Mouse (Mus musculus) midbrain, embryonic 16.5 days (tissue): ENCODE results near the gene Cyth1. TPM values are rescaled to one million over a fixed set of nuclear protein-coding genes. Genes with fewer than 3 reads are reported as not detected.

Source experiments
- ATAC-seq: fragments of 200-750 bp; cut with Nextera tagmentation; 2 replicates; pipeline ENCODE4 v1.8.0; 2017; ENCODE audit warnings: moderate TSS enrichment
- H3K27ac ChIP-seq: fragments of 300-500 bp; sonication (generic); 2 replicates; pipeline ENCODE4 v1.5.1; 2014; ENCODE audit warnings: mild to moderate bottlenecking, low read length, mixed read lengths
- H3K27me3 ChIP-seq: fragments of 300-500 bp; sonication (generic); 2 replicates; pipeline ENCODE4 v1.6.1; 2014; ENCODE audit warnings: low read depth, low read length, mixed read lengths; ENCODE audit not compliant: control insufficient read depth, insufficient read depth
- H3K36me3 ChIP-seq: fragments of 300-500 bp; sonication (generic); 2 replicates; pipeline ENCODE4 v1.6.1; 2014; ENCODE audit warnings: mild to moderate bottlenecking, low read length, moderate library complexity, mixed read lengths; ENCODE audit not compliant: control insufficient read depth, insufficient read depth
- H3K4me1 ChIP-seq: fragments of 300-500 bp; sonication (generic); 2 replicates; pipeline ENCODE4 v1.6.1; 2014; ENCODE audit warnings: mild to moderate bottlenecking, low read length, mixed read lengths; ENCODE audit not compliant: control insufficient read depth, insufficient read depth
- H3K4me2 ChIP-seq: fragments of 300-500 bp; sonication (generic); 2 replicates; pipeline ENCODE4 v1.6.1; 2014; ENCODE audit warnings: mild to moderate bottlenecking, low read length, mixed read lengths
- H3K4me3 ChIP-seq: fragments of 300-500 bp; sonication (generic); 2 replicates; pipeline ENCODE4 v1.5.1; 2014; ENCODE audit warnings: low read depth, mild to moderate bottlenecking, low read length, moderate library complexity, mixed read lengths
- H3K9ac ChIP-seq: fragments of 300-500 bp; sonication (generic); 2 replicates; pipeline ENCODE4 v1.6.1; 2014; ENCODE audit warnings: low read depth, low read length, mixed read lengths
- H3K9me3 ChIP-seq: fragments of 300-500 bp; sonication (generic); replicated peaks from 2 replicates; pipeline ENCODE4 v1.6.1; 2014; ENCODE audit warnings: mild to moderate bottlenecking, low read length, mixed read lengths; ENCODE audit not compliant: control insufficient read depth, poor library complexity, severe bottlenecking
- WGBS: fragments of 180-500 bp; shearing (Covaris S2); extraction: QIAGEN DNeasy Blood & Tissue Kit; methylation state at CpG from one replicate; pipeline ENCODE4 v1.1.7; 2014; 5-methylcytosine and 5-hydroxymethylcytosine counted together
- polyA plus RNA-seq: library from polyadenylated mRNA; unstranded; fragments of >200 nt; fragmentation: Nextera tagmentation; extraction: Ambion mirVana; gene quantifications from 2 replicates; pipeline ENCODE4 v1.2.1, GENCODE M21; 2015

Cyth1 gene
- polyA plus RNA-seq, 1 experiment from 2014 or later = 26.7 TPM

DNA sequence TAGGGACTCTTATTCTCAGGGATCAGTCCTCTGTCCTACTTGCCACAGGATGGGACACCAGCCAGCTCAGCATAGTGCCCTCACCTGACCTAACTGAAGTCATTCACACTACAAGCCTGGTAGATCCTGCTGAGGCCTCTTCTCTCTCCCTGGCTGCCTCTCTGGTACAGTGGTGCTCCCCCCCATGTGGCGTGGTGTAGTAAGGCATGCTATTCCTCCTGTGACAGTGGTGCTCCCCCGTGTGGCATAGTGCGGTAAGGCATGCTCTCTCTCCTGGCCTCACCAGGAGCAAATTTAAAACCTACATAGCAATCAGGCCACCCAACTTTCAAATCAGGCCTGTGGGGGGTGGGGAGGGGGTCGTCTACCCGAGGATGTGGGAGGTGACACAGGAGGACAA is 144.4 kb downstream of the Cyth1 start:
- WGBS = 9% methylated on average over 5 of the region's 5 CpGs
- no peak for ATAC-seq

DNA sequence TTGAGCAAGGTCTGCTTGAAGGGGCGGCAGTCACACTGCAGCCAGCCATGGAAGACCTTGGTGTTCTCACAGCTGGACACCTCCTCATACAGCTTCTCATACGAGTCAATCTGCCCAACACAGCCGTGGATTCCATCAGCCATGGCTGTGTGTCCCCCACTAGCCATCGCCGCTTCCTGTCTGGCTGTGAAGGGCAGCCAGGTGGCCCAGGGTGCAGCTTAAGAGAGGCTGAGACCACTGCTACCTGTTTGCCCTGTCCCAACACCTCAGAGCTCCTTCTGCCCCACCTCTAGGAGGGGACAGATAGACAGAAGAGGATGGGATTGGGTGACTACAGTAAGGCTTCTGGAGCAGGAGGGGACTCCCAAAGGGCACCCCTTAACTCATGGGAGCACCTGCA is 145.0 kb downstream of the Cyth1 start:
- no peak for ATAC-seq
- 91% methylated on average over 5 of the region's 5 CpGs for WGBS
- H3K4me2 ChIP-seq = no peak overlapping the region

More for the DNA sequence above, 144.4 kb downstream of the Cyth1 start:
- no peaks in the 10 kb centered on the region for H3K27me3 ChIP-seq
- H3K36me3 ChIP-seq = no peaks in the 10 kb centered on the region
- no peak overlapping the region for H3K4me2 ChIP-seq
- H3K9me3 ChIP-seq = no peaks in the 10 kb centered on the region
- H3K4me3 ChIP-seq = no peak overlapping the region
- no peak overlapping the region for H3K9ac ChIP-seq
- H3K4me1 ChIP-seq = no peaks in the 10 kb centered on the region
- H3K27ac ChIP-seq = no peak overlapping the region

DNA sequence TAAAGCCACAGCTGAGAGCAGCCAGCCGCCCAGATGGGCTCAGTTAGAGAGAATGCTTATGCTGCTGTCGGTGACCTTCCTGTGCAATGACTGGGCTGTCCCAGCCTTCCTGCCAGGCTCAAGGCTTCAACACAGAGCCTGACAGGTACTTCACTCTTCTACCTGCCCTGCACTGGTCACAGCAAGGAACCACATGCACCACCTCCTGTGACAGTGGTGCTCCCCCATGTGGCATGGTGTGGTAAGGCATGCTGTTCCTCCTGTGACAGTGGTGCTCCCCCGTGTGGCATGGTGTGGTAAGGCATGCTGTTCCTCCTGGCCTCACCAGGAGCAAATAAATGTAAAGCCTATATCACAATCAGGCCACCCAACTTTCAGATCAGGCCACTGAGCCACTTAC is 145.6 kb downstream of the Cyth1 start:
- no peak overlapping the region for H3K9ac ChIP-seq
- no peaks in the 10 kb centered on the region for H3K27me3 ChIP-seq
- peak; percentile 32; the same call in 1 of the 2 replicates for ATAC-seq
- no peak overlapping the region for H3K4me3 ChIP-seq
- no peaks in the 10 kb centered on the region for H3K36me3 ChIP-seq
- H3K27ac ChIP-seq = no peak overlapping the region
- WGBS = 62% methylated on average over 3 of the region's 3 CpGs
- H3K4me1 ChIP-seq = no peaks in the 10 kb centered on the region
- H3K9me3 ChIP-seq = no peaks in the 10 kb centered on the region
- no peak overlapping the region for H3K4me2 ChIP-seq

More for the DNA sequence above, 145.0 kb downstream of the Cyth1 start:
- Histone ChIP-seq H3K36me3 (no peaks in the 10 kb centered on the region), H3K27ac (no peak overlapping the region), H3K9ac (no peak overlapping the region), H3K4me1 (no peaks in the 10 kb centered on the region), H3K9me3 (no peaks in the 10 kb centered on the region), H3K4me3 (no peak overlapping the region), H3K27me3 (no peaks in the 10 kb centered on the region)

DNA sequence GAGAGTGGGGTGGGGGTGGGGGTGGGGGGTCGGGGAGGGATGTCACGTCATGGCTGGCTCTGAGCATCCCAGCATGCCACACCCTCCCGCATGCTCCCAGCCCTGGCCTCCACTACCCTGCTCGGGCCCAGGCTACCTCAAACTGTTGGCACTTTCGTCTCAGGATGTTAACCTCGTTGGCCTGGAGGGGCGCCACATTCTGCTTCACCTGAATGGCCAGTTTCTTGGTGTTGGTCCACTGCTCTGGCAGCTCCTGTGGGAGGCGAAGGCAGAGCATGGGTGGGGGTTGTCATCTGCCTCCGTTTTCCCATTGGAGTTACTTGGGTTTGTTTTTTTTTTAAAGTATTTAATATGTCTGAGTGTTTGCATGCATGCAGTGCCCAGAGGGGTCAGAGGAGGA is 147.3 kb downstream of the Cyth1 start:
- H3K4me1 ChIP-seq = no peaks in the 10 kb centered on the region
- no peak for ATAC-seq
- no peak overlapping the region for H3K9ac ChIP-seq
- H3K27me3 ChIP-seq = no peaks in the 10 kb centered on the region
- no peaks in the 10 kb centered on the region for H3K36me3 ChIP-seq
- 54% methylated on average over 9 of the region's 9 CpGs for WGBS
- no peak overlapping the region for H3K27ac ChIP-seq
- no peak overlapping the region for H3K4me3 ChIP-seq
- no peaks in the 10 kb centered on the region for H3K9me3 ChIP-seq
- H3K4me2 ChIP-seq = no peak overlapping the region

DNA sequence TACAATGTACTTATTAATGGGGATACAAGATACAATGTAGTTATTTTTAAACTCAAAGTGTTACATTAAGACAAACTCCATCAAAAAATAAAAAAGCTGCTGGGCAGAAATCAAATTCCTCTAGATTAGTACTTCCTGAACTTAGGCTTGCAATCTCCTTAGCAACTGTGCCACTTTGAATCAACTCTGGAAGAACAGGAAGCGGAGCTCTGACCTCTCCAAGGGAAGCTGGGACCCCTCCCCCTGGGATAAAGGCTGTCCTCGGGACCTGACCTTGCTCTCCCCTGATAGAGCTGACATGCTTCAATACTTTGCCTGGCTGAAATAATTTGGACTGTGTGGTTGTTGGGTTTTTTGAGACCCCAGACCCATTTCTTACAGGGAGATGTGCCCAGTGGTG is 151.7 kb downstream of the Cyth1 start:
- Histone ChIP-seq H3K4me1 (no peaks in the 10 kb centered on the region), H3K9ac (no peak overlapping the region), H3K4me3 (no peak overlapping the region), H3K9me3 (no peaks in the 10 kb centered on the region), H3K27ac (no peak overlapping the region), H3K36me3 (no peaks in the 10 kb centered on the region), H3K27me3 (no peaks in the 10 kb centered on the region), H3K4me2 (no peak overlapping the region)
- 46% methylated on average over 2 of the region's 2 CpGs for WGBS
- ATAC-seq = no peak

DNA sequence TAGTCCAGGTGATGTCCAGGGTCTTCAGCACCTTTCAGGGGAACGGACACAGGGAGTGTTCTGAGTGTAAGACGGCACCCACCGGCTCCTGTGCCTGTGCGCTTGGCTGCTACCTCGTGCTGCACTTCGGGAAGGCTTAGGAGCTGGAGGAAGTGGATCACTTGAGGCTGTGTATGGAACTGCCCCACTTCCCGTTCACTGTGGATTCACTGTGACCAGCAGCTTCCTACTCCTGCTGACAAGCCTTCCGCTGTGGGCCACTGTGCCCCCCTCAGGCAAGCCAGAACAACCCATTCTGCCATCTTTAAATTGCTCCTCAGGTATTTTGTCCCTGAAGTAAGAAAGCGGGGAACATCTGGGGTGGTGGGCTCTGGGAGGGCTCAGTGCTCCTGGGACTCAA is 153.4 kb downstream of the Cyth1 start:
- no peak overlapping the region for H3K4me3 ChIP-seq
- no peaks in the 10 kb centered on the region for H3K36me3 ChIP-seq
- H3K27ac ChIP-seq = no peak overlapping the region
- H3K9me3 ChIP-seq = no peaks in the 10 kb centered on the region
- no peaks in the 10 kb centered on the region for H3K27me3 ChIP-seq
- no peak overlapping the region for H3K9ac ChIP-seq
- no peak overlapping the region for H3K4me2 ChIP-seq
- WGBS = 91% methylated on average over 9 of the region's 9 CpGs
- no peak for ATAC-seq
- no peaks in the 10 kb centered on the region for H3K4me1 ChIP-seq

DNA sequence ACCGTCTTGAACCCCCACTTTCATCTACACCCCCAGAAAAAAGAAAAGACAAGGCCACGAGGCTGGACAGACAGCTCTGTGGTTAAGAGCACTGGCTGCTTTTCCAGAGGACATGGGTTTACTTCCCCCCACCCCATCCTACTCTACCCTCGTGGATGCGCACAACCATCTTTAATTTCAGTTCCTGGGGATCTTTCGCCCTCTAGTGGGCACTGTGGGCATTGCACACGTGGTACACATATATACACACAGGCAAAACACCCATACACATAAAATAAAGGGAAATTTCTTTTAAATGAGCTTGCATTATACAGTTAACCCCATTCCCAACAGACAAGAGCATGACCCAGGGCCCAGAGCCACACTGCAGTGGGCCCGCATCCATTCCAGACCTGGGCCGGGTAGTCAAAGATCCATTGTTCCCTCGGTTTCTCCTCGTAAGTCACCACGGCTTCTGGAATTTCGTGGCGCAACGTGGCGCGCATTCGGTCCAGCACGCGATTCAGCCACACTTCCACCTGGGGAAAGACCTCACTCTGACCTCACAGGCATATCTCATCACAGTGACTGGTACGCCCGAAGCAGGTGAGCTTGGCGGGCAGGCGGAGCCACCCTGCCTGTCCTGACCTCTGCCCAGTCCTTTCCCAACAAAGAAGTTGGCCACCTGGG is 157.3 kb downstream of the Cyth1 start:
- Histone ChIP-seq H3K9me3 (no peaks in the 10 kb centered on the region), H3K4me1 (no peaks in the 10 kb centered on the region), H3K27me3 (no peaks in the 10 kb centered on the region), H3K4me2 (no peak overlapping the region), H3K9ac (no peak overlapping the region), H3K4me3 (no peak overlapping the region), H3K27ac (no peak overlapping the region), H3K36me3 (no peaks in the 10 kb centered on the region)
- ATAC-seq = no peak
- 87% methylated on average over 23 of the region's 23 CpGs for WGBS

DNA sequence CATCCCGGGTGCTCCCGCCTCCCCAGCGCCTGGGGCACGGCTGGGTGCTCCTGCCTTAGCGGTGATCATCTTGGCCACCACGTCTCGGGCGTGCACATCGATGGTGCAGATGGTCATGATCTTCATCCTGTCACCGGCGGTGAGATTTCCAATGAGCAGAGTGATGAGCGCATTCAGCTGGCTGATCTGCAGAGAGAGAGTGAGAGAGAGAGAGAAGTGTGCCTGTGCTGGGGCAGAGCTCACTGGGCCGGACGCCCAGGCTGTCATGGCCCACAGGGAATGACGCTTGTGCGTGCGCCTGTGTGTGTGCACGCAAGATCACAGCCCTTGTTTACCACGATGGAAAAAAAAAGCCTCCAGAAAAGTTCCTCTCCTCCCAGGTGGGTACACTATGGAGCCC is 159.5 kb downstream of the Cyth1 start:
- no peak for ATAC-seq
- H3K9ac ChIP-seq = no peak overlapping the region
- no peaks in the 10 kb centered on the region for H3K4me1 ChIP-seq
- H3K36me3 ChIP-seq = no peaks in the 10 kb centered on the region
- no peak overlapping the region for H3K27ac ChIP-seq
- H3K27me3 ChIP-seq = no peaks in the 10 kb centered on the region
- no peak overlapping the region for H3K4me3 ChIP-seq
- H3K9me3 ChIP-seq = no peaks in the 10 kb centered on the region
- WGBS = 87% methylated on average over 19 of the region's 19 CpGs
- H3K4me2 ChIP-seq = no peak overlapping the region

DNA sequence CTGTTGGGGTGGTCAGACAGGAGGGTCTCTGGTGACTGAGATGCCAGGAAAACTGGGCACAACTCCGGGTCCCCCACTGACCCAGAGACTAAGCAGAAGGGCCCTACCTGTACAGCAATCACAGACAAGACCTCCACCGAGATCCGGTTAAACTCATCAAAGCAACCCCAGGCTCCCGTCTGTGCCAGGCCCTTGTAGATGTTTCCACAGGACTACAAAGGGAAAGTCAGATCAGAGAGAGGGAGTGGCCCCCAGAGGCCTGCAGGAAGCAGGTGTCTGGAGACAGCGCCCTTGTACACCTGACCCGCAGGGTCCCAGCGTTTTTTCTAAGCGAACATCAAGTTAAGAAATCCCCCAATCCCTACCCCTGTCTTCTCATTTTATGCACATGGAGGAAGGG is 162.4 kb downstream of the Cyth1 start:
- Histone ChIP-seq H3K4me3 (no peak overlapping the region), H3K9ac (no peak overlapping the region), H3K27me3 (no peaks in the 10 kb centered on the region), H3K9me3 (no peaks in the 10 kb centered on the region), H3K36me3 (no peaks in the 10 kb centered on the region), H3K27ac (no peak overlapping the region), H3K4me1 (no peaks in the 10 kb centered on the region), H3K4me2 (no peak overlapping the region)
- ATAC-seq = no peak
- 79% methylated on average over 8 of the region's 8 CpGs for WGBS
